Mouse (Mus musculus) kidney, postnatal 36 days (tissue): ENCODE results near the gene Abcd2.
A peak's percentile ranks its signal among the peaks of the same experiment; 100 is the strongest.

ENCODE experiments used
- DNase-seq, 2 experiments: peaks; one replicate each; pipeline ENCODE4 v3.0.0; 2021 to 2022; ENCODE audit warnings: mixed read lengths in 2 of 2

Abcd2 gene

GRCm38 (mm10) chr15:91191412-91192222, at the start of gene Abcd2:
Gene Abcd2 (minus strand): TSS chr15:91191799.
- peak; percentile 69 to 76 for DNase-seq

- DNase-seq = no peak
Observed at GRCm38 (mm10) chr15:91240683-91241335, 49.2 kb upstream of the Abcd2 start.

GRCm38 (mm10) chr15:91237294-91237693, 45.7 kb upstream of the Abcd2 start:
- no peak for DNase-seq

- DNase-seq = peak; percentile 4 to 25
Observed at GRCm38 (mm10) chr15:91206518-91206917, 14.9 kb upstream of the Abcd2 start.

- DNase-seq = no peak
Observed at GRCm38 (mm10) chr15:91203521-91203920, 11.9 kb upstream of the Abcd2 start.

- no peak for DNase-seq
Observed at GRCm38 (mm10) chr15:91202486-91202885, 10.9 kb upstream of the Abcd2 start.

GRCm38 (mm10) chr15:91200833-91201232, 9.2 kb upstream of the Abcd2 start:
- no peak for DNase-seq

GRCm38 (mm10) chr15:91199256-91199905, 7.8 kb upstream of the Abcd2 start, which contains the start of gene CN725425:
Gene CN725425 (plus strand): TSS chr15:91199494.
- no peak for DNase-seq

GRCm38 (mm10) chr15:91192223-91192598, 612 bp upstream of the Abcd2 start:
- DNase-seq = no peak

- DNase-seq = no peak
Observed at GRCm38 (mm10) chr15:91190519-91191207, 936 bp downstream of the Abcd2 start.

GRCm38 (mm10) chr15:91190026-91190425, 1.6 kb downstream of the Abcd2 start:
- no peak for DNase-seq

- DNase-seq = no peak
Observed at GRCm38 (mm10) chr15:91186358-91186757, 5.2 kb downstream of the Abcd2 start.

- DNase-seq = no peak
Observed at GRCm38 (mm10) chr15:91179911-91180622, 11.5 kb downstream of the Abcd2 start.

- DNase-seq = no peak
Observed at GRCm38 (mm10) chr15:91178656-91179314, 12.8 kb downstream of the Abcd2 start.

- no peak for DNase-seq
Observed at GRCm38 (mm10) chr15:91172193-91172592, 19.4 kb downstream of the Abcd2 start.

GRCm38 (mm10) chr15:91171332-91171731, 20.3 kb downstream of the Abcd2 start:
- DNase-seq = no peak

GRCm38 (mm10) chr15:91170602-91171328, 20.8 kb downstream of the Abcd2 start:
- no peak for DNase-seq

GRCm38 (mm10) chr15:91167850-91168562, 23.6 kb downstream of the Abcd2 start:
- no peak for DNase-seq

GRCm38 (mm10) chr15:91165021-91165420, 26.6 kb downstream of the Abcd2 start:
- DNase-seq = peak; percentile 4 to 21

- no peak for DNase-seq
Observed at GRCm38 (mm10) chr15:91163454-91163853, 28.1 kb downstream of the Abcd2 start.
